Mouse (Mus musculus): ENCODE results near the gene Zfp819.

Gene Zfp819

DNA sequence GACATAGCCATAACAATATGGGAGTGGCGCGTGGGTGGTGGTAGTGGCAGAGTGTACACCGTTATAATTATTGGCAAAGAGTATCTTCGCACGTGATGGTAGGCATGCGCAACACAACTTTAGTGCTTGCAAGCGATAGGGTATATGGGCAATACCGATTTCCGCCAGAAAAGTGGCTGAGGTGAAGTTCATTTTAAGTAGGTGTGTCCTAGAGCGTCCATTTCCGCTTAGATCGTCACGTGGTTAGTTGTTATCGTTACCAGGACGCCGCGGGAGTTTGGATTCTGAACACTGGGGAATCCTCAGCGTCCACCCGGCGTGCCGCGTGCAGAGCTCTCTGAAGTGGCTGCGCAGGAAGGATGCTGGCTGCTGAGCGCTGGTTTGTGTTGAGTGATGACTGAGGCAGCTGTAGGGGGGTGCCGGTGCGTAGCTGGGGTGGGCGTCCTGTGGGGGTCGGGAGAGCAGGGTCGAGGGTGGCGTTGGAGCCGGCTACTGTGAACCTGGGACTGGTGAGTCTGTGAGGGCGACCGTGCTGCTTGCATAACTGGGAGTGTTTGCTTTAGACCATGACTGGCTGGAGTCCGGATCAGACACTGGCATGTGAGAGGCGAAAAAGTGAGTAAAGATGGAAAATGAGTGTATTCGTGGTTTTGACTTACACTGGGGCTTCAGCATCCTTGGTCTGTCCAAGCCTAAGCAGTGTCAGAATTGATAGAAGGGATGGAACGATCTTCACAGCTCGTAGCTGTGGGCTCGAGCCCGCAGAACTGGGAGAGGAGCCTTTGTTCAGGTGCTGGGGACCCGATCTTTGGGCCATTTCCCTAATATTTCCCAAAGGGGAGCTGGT is at the start of gene Zfp819:
Gene Zfp819 (plus strand): TSS at position 274 of the 847 bp plus-strand sequence.
- no peak for DNase-seq (ENCODE audit: extremely low read depth, insufficient read length, low spot score)

DNA sequence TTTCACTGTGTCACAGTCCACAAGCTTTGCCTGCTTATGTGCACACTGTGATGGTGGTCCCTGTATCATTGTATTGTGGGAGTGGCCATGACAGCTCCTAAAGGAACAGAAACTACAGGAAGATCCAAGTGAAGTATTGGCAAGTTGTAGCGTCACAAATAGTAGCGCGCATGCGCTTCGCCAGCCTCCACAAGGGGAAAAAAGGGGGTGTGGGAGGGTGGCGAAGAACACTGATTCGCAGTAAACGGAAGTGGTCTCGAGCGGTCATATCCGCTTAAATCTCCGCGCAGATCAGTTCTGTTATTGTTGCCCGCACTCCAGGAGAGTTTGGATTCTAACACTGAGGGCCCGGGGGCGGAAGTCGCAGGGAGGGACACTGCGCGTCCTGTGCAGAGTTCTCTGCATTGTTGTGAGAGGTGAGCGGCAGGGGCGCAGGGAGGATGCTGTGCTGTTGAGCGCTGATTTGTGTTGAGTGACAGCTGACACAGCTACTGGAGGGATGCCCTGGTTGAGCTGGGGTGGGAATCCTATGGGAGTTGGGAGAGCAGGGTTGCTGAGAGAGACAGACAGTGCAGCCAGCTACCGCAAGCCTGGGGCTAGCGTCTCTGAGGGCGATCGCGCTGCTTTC is 44.8 kb upstream of the Zfp819 start, which contains the start of gene Zfp658:
Gene Zfp658 (plus strand): TSS at position 251 of the 628 bp plus-strand sequence.
- peak; percentile 80 for DNase-seq (ENCODE audit: extremely low read depth, insufficient read length, low spot score)

DNA sequence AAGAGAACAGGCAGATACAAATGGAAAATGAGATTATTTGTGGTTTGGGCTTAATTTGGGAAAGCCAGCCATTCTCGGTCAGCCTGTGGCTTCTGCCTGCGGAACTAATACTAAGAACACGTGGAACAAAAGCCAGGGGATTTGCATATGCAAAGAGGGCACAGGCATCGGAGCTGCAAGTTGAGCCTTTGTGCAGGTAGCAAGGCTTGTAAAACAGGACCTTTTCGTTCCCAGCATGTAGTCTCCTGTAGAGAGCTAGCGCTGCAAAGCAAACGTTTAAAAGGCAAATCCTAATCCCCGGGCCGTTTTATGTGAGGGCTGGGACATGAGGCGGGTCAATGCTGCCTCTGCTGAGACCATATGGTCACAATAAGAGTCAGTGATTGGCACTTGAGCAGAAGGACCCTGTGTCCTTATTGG is 44.3 kb upstream of the Zfp819 start:
- no peak for DNase-seq (ENCODE audit: extremely low read depth, insufficient read length, low spot score)

DNA sequence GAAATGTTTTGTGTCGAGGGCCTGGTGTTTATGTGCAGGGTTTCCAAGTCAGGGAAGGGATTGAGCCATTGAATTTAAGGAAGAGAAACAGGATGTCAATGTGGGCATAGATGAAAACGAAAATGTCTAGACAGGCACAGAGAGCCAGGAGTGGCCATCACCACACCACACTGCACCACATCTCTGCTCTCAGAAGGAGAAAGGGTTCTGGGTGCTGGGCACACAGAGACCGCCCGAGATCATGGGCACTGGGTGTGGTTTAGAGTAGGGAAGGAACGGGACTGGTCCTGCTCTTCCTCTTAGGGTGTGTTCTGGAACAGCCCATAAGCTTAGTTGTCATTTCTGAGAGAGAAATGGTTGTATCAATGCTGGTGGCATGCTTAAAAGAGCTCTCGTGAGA is 43.7 kb upstream of the Zfp819 start:
- DNase-seq (ENCODE audit: extremely low read depth, insufficient read length, low spot score), result no peak

DNA sequence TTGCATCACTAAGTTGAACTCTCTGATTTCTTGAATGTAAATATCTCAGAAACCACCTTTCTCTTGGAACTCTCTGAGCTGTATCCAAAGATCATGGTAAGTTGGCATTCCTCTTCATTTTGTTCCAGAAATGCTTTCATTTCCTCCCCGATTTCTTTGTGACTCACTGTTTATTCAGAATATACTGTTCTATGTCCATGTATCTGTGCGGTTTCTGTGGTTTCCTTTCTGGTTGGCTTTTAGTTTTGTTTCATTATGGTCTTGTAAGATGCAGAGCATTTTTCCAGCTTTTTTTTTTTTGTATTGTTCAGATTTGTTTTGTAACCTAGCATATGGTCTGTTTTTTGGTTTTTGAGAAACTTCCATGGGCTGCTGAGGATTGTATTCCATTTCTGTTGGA is 35.8 kb upstream of the Zfp819 start:
- peak; percentile 40 for DNase-seq (ENCODE audit: extremely low read depth, insufficient read length, low spot score)

DNA sequence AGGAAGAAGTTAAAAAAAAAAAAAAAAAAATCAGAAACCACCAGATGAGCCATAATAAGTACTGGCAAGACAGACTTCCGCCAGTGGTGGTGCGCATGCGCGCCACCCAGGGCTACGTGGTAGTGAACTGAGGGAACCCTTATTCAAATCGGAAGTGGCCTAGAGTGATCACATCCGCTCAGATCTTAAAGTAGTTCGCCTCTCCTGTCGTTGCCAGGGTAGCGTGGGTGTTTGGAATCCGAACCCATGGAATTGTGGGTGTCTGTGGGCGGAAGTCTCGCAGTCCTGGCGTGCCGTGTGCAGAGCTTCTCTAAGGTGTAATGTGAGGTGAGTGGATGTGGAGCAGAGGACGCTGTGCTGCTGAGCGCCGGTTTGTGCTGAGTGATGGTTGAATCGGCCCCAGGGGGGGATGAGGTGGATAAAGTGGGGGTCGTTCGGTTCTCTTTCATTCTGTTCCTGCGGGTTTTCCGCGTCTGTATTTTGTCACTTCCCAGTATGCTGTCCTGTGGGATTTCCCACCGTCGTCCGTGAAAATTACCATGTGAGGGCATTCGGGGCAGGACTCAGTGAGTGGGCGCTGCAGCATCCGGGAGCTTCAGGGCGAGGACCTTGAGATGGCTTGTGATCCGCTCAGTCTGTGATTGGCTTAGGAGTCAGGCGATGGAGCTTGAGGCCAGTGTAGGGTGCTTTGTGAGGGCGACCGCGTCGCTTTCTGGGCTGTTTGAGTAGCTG is 27.4 kb upstream of the Zfp819 start, which contains the start of gene Zfp719:
Gene Zfp719 (plus strand): TSS at position 171 of the 732 bp plus-strand sequence.
- peak; percentile 88 for DNase-seq (ENCODE audit: extremely low read depth, insufficient read length, low spot score)

DNA sequence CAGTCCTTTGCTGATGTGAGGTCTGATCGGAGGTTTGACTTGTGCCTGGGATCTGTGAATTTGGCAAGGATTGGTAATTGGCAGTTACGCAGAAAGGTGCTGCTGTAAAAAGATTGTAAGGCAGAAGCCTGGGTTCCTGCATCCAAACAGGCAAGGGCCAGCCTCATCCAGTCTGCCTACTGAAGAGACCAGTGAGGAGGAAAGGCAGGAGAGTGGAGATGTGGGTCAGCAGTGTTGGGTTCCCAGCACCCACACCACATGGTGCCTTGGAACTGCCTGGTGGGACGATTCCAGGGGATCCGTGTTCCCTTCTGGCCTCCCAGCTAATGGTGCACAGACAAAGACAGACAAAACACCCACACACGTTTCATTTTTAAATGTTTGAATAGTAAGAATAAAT is 26.4 kb upstream of the Zfp819 start:
- DNase-seq (ENCODE audit: extremely low read depth, insufficient read length, low spot score), result no peak

DNA sequence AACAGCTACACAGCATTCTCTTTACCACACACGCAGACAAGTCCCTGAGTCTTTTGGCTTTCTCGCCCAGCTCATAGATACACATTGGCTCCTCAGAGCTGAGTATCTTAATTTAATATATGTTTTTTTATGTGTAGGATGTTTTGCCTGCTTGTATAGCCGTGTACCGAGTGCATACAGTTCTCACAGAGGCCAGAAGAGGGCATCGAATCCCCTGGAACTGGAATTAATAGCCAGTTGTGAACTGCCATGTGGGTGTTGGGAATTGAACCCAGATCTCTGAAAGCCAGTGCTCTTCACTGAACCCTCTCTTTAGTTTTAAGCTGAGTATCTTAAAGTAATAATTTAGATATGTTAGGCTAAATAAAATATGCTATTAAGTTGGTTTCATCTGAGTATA is 22.2 kb upstream of the Zfp819 start:
- no peak for DNase-seq (ENCODE audit: extremely low read depth, insufficient read length, low spot score)

DNA sequence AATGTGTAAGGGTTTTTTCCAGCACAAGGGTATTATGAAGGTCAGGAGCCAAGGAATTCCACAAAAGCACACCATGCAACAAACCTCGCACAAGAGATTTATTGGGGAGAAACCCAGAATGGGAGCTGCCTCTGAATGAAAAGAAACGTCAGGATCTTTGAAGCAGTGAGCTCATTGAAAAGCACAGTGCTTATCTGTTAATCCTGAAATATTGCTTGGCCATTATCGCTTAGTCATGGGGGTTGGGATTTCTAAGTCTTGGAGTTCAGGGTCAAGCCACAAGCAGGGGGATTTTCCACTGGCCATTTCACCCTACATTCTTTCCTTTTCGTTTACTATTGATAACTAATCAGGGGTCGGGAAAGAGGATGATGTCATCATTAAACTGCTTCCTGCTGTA is 5.1 kb upstream of the Zfp819 start:
- DNase-seq (ENCODE audit: extremely low read depth, insufficient read length, low spot score), result no peak

DNA sequence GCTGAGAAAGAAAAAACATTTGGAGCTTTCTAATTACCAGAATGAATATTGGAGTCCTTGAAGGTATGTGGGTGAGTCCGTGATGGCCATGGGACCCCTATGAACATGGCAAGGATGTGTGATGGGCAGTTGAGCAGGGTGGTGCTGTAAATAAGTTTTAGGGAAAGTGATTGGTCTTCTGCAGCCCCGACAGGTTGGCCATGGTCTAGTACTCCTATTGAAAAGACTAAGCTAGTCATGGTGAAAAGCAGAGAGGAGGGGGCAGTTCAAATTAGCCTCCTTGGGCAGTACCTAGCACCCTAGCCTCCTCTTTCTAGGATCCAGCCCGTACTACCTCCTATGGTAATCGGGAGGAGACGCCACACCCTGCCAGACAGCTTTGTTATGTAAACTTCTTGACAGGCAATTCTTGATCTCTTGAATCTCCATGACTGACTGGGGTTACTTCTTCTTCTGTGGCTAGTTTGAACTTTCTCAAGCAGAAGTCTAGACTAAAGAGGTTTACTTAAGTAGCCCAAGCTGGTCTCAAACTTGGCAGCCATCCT is 846 bp downstream of the Zfp819 start:
- DNase-seq (ENCODE audit: extremely low read depth, insufficient read length, low spot score), result no peak

DNA sequence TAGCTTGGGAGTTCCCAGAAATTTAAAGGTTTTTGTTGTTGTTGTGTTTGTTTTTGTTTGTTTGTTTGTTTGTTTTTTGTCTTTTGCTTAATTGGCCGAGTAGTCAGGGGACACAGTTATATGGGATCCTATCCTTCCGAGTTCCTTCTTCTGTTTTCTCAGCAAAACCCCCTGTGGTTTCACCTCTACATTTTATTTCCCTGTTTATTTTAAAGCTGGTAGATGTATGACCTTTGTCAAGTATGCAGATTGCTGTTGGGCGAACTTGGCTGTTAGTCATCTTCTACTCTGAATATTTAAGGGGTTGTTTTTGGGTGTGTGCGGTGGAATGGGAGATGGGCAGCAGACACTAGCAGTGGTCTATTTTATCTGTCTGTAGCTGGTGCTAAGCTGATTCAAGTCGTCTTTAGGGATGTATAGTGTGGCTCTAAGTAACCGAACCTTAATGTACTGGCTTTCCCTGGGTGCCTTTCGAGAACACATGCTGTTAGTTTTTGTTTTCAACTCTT is 1.4 kb downstream of the Zfp819 start:
- no peak for DNase-seq (ENCODE audit: extremely low read depth, insufficient read length, low spot score)

DNA sequence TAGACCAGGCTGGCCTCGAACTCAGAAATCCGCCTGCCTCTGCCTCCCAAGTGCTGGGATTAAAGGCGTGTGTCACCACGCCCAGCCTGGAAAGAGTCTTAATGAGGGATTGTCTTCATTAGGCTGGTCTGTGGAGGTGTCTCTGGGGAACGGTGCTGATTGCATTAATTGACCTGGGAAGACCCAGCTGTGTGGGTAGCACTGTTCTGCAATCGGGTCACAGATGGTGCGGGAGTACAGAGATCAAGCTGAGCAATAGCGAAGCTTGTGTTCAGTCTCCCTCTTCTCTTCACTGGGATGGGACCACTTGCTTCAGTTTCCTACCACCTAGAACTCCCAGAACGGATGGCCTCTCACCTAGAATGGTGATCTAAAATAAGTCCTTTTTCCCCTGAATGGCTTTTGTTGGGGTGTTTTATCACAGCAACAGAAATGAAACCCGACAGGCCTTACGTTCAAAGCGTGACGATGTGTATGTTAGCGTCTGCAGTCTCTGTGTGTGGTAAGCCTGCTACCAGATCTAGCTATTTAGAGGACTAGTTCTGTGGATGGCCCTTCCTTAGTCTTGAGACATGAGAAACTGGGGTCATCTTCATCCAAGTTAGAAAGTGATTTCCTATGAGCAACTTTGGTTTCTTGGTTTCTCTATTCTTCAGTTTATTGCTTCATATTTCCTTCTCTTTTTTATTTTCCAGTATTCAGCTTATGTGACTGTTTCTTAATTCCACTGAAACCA is 7.0 kb downstream of the Zfp819 start:
- no peak for DNase-seq (ENCODE audit: extremely low read depth, insufficient read length, low spot score)

DNA sequence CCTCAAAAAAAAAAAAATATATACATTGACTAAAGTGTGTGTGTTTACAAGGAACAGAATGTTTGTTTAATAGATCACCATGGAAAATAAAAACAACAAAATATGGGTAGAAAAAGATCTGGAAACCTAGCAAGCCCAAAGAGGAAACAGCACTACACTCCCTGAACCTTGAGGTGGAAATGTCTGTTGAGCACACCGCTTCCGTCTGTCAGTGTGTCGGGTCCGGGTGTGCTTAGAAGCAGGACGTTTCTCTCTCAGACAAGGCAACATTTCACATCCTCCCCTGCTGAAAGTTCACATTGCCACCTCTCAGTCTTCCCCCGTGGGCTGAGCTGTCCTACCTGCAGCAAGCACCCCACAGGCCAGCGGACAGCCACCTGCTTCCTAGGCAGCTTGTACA is 16.0 kb downstream of the Zfp819 start:
- DNase-seq (ENCODE audit: extremely low read depth, insufficient read length, low spot score), result no peak

DNA sequence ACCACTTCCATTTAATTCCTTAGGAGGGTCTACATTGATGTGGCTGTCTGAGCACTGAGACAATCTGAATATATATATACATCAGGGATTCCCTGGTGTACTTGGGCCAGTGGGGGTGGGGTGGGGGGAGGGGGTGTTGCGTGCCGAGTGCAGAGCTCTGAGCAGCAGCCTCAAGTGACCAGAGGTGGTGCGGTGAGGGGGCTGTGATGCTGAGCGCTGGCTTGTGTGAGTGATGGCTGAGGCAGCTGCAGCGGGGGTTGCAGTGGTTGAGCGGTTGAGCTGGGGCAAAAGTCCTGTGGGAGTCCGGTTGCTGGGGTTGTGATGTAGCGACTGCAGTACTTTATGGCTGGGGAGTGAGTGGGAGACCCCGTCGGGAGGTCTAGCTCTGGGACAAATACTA is 16.9 kb downstream of the Zfp819 start:
- DNase-seq (ENCODE audit: extremely low read depth, insufficient read length, low spot score), result no peak

DNA sequence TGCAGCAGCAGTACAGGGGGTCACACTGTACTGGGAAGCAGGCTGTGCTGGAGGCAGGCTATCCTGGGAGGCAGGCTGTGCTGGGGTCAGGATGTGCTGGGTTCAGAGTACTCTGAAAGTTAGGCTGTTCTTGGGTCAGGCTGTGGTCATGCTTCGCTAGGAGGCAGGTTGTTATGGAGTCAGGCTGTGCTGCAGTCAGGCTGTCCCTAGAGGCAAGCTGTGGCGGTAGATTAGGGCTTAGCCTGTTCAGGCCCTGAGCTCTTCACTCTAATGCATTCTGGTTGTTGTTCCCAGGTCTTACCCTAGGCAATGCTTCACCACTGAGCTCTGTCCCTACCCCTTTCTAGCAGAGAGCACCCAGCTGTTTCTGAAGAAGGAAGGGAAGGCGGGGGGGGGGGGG is 18.1 kb downstream of the Zfp819 start:
- no peak for DNase-seq (ENCODE audit: extremely low read depth, insufficient read length, low spot score)

DNA sequence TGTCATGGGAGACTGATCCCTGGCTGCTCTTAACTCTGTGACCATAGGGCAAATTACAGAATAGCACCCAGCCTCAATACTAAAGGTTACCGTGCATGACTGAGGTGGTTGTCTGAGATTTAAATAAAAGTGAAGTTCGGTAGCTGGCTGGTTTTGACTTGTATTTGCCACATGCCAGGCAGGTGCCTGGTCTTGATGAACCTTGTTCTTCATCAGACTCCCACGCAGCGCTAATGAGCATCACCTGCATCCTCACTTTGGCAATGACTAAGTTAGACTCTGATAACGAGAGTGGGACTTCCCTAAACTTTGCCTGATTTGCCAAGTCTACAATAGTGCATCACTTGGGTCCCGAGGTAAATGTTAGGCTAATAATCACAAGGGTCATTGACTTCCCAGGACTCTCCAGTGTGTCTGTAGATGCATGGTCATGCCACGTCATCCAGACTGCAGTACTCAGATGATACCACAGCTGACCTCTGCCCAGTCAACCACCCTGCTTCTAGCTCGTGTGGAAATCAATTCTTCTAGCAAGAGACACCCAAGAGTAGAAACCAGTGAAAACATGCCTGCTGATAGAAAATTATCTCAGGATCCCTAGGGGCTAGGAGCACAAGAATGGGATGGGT is 18.9 kb downstream of the Zfp819 start:
- DNase-seq (ENCODE audit: extremely low read depth, insufficient read length, low spot score), result no peak

DNA sequence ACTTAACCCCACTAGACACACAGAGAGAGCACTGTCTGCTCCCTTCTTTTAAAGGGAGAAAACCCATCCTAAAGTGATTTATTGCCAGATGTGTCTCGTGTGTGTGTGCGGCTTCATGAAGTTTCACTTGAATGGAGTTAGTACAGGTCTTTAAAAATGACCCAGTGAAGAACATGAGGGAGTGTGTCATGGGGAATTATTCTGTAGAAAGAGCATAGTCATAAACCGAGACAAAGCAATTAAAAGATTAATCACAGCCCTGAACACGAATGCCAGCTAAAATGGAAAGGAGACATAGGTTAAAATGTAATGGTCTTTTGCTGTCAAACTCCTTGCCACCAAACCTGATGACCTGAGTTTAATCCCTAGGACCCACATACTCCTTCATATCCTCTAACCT is 27.0 kb downstream of the Zfp819 start:
- no peak for DNase-seq (ENCODE audit: extremely low read depth, insufficient read length, low spot score)

DNA sequence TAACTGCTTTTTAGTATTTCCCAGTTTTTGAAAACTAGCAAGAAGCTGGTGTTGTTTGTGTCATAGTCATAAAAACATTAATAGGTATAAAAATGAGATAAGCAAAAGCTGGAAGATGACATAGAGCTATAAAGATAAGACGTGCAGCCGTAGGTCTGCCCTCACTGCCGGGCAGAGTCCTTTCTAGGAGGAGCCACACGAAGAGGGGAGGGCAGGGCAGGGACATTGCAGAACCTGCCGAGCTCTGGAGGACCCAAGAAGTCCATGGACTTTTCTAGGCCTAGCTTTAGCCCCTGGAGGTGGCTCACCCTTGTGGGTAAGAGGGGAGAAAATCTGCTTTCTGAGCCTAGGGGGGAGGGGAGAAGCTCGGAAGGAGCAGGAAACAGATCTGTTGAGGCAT is 27.5 kb downstream of the Zfp819 start, which contains the start of gene Ceacam18:
Gene Ceacam18 (plus strand): TSS at position 208 of the 400 bp plus-strand sequence.
- no peak for DNase-seq (ENCODE audit: extremely low read depth, insufficient read length, low spot score)

DNA sequence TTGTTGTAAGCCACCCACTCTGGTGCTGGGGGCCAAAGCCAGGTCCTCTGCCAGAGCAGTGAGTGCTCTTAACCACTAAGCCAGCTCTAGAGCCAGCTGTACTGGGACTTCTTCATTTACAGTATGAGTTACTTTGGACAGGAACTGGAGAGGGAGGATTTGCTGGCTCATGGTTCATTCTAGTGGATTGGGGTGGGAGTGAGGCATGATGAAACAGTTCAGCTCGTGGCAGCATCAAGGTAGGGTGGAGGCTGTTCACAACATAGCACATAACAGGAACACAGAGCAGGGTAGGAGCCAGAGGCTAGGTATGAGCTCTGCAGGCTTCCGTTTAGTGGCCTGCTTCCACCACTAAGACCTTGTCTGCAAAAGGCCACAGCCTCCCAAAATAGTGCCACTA is 29.2 kb downstream of the Zfp819 start:
- DNase-seq (ENCODE audit: extremely low read depth, insufficient read length, low spot score), result no peak

DNA sequence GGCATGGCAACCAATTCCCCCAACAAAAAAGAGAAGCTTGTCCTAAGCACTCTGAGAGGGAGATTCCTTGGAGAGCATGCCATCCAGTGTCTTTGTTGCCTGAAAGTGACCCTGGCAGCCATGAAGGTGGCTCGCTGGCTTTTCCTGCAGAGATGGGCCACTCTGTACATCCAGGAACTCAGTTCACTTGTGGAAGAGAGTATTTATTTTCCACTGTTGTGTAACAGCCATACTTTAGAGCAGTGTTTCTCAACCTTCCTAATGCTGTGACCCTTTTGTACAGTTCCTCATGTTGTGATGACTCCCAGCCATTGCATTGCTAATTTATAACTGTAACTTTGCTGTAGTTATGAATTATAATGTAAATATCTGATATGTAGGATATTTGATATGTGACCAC is 30.1 kb downstream of the Zfp819 start:
- no peak for DNase-seq (ENCODE audit: extremely low read depth, insufficient read length, low spot score)
